ENCODE assay signal across 14 mouse cellular contexts in the genomic region with DNA sequence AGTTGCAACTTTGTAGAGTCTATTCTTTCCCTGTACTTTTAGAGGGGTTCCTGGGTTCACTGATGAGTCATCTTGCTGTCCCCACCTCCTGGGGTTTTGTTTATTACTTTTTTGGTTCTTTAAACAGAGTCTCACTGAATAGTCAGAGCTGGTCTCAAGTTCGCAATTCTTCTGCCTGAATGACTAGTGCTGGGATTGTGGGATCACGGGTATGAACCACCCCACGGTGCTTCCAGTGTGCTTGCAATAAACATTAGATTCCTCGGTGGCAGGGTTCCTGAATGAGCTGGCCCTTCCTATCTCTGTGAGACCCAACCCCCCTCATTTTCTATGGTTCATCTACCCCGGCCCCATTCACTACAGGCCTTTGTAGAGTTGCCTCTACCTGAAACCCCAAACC. TPM values are rescaled to one million over a fixed set of nuclear protein-coding genes. Genes with fewer than 3 reads are reported as not detected.
DNase-seq lines count a peak whose midpoint lies in the region; ATAC-seq and TF ChIP-seq lines count a peak whose summit lies in the region.
"Had no signal": no experiment of that assay in that cellular context is flagged by ENCODE, and none has a peak within 500 bp of the region (broad histone marks: within the 10 kb centered on the region; RNA-seq: fewer than 3 reads in every experiment).

No protein-coding gene starts in this region.

- H3K4me3 ChIP-seq in heart, embryonic 15.5 days = no peak overlapping the region
- no peak overlapping the region for H3K4me3 ChIP-seq in lung, embryonic 16.5 days (ENCODE audit: low read length)
- H3K4me3 ChIP-seq in small intestine, adult 2 months (ENCODE audit: low read depth, low read length) = no peak overlapping the region
- H3K4me3 ChIP-seq in intestine, embryonic 16.5 days (ENCODE audit: low read length) = no peak overlapping the region

- peaks cover 28% of the 10 kb centered on the region for H3K36me3 ChIP-seq in heart, embryonic 15.5 days
- peaks cover 18% of the 10 kb centered on the region for H3K36me3 ChIP-seq in lung, embryonic 16.5 days (ENCODE audit: control insufficient read depth, insufficient read depth, low read length)
- peaks cover 10% of the 10 kb centered on the region for H3K36me3 ChIP-seq in small intestine, adult 2 months (ENCODE audit: control insufficient read depth, insufficient read depth, low read length)
- H3K36me3 ChIP-seq in intestine, embryonic 16.5 days (ENCODE audit: control insufficient read depth, insufficient read depth, low read length) = peaks cover 11% of the 10 kb centered on the region; the same call in 1 of the 2 replicates

- H3K4me1 ChIP-seq in heart, embryonic 15.5 days (replicated peaks) = peaks cover 13% of the 10 kb centered on the region
- H3K4me1 ChIP-seq in lung, embryonic 16.5 days (replicated peaks; ENCODE audit: control insufficient read depth, insufficient read depth, low read length) = peaks cover 9% of the 10 kb centered on the region
- peaks cover 9% of the 10 kb centered on the region for H3K4me1 ChIP-seq in small intestine, adult 2 months (ENCODE audit: control insufficient read depth, insufficient read depth, insufficient read length, low read length)
- H3K4me1 ChIP-seq in intestine, embryonic 16.5 days (ENCODE audit: control insufficient read depth, insufficient read depth, low read length) = no peaks in the 10 kb centered on the region

- intact Hi-C loops in heart, postnatal 14 days (cut with DNase I) = loop anchor here (10.0 kb wide), 1 partner anchor 77 kb away; no protein-coding TSS in a partner anchor

- peak overlapping the region; percentile 63 for H3K27ac ChIP-seq in heart, embryonic 15.5 days
- H3K27ac ChIP-seq in lung, embryonic 16.5 days (ENCODE audit: low read length) = peak overlapping the region; percentile 74; the same call in 1 of the 2 replicates
- H3K27ac ChIP-seq in small intestine, adult 2 months (ENCODE audit: insufficient read depth, low read depth, low read length) = peak overlapping the region; percentile 34; the same call in 1 of the 2 replicates
- H3K27ac ChIP-seq in intestine, embryonic 16.5 days (ENCODE audit: low read length) = no peak overlapping the region
- H3K27ac ChIP-seq: midbrain, embryonic 10.5 days had no signal

- ATAC-seq in cerebellum, adult (ENCODE audit: insufficient number of reproducible peaks, low FRiP score, low TSS enrichment) = no peak
- ATAC-seq in heart, embryonic 15.5 days (replicated peaks; ENCODE audit: insufficient number of reproducible peaks, insufficient read depth, low FRiP score, low read depth) = no peak
- no peak for ATAC-seq in lung, embryonic 16.5 days (ENCODE audit: low read depth)
- no peak for ATAC-seq in intestine, embryonic 16.5 days

- peak; percentile 39 for DNase-seq in cerebellum, adult 9-11 months
- no peak for DNase-seq in heart, postnatal 14 days
- DNase-seq in lung, adult 18-20 months = no peak
- DNase-seq: right cerebral cortex, postnatal 14 days; thymus, postnatal 14 days had no signal

- 21% methylated on average over 5 of the region's 5 CpGs for WGBS in heart, embryonic 15.5 days
- whole genome bisulfite sequencing in lung, embryonic 16.5 days = 24% methylated on average over 5 of the region's 5 CpGs
- 59% methylated on average over 5 of the region's 5 CpGs for WGBS in small intestine, adult 2 months
- 24% methylated on average over 5 of the region's 5 CpGs for WGBS in intestine, embryonic 16.5 days

- H3K27me3 ChIP-seq in heart, embryonic 15.5 days = no peaks in the 10 kb centered on the region
- no peaks in the 10 kb centered on the region for H3K27me3 ChIP-seq in lung, embryonic 16.5 days (ENCODE audit: control insufficient read depth, insufficient read depth, low read depth, low read length)
- no peaks in the 10 kb centered on the region for H3K27me3 ChIP-seq in small intestine, adult 2 months (ENCODE audit: control insufficient read depth, insufficient read depth, low read length)
- H3K27me3 ChIP-seq in intestine, embryonic 16.5 days (replicated peaks; ENCODE audit: control insufficient read depth, insufficient read depth, low read length) = 0 out of 2 replicates have a peak, but pooled peaks cover 2% of the 10 kb centered on the region
- H3K27me3 ChIP-seq: forebrain, embryonic 15.5 days had no signal

- no peaks in the 10 kb centered on the region for H3K9me3 ChIP-seq in heart, embryonic 15.5 days (replicated peaks)
- H3K9me3 ChIP-seq in lung, embryonic 16.5 days (ENCODE audit: control insufficient read depth, low read length) = no peaks in the 10 kb centered on the region
- H3K9me3 ChIP-seq in intestine, embryonic 16.5 days (ENCODE audit: control insufficient read depth, low read length) = no peaks in the 10 kb centered on the region
- H3K9me3 ChIP-seq: forebrain, embryonic 15.5 days; midbrain, embryonic 10.5 days had no signal

- no peak overlapping the region for H3K9ac ChIP-seq in heart, embryonic 15.5 days
- no peak overlapping the region for H3K9ac ChIP-seq in lung, embryonic 16.5 days (ENCODE audit: low read length)
- H3K9ac ChIP-seq in intestine, embryonic 16.5 days (ENCODE audit: low read depth, low read length) = no peak overlapping the region

- no peak for TF ChIP-seq POLR2A in small intestine, adult 2 months (IDR thresholded peaks at IDR 0.05; ENCODE audit: low read depth, low read length)

- H3K4me2 ChIP-seq in heart, embryonic 15.5 days = peak overlapping the region; percentile 64; the same call in 1 of the 2 replicates
- H3K4me2 ChIP-seq in lung, embryonic 16.5 days (ENCODE audit: low read depth, low read length) = no peak overlapping the region
- no peak overlapping the region for H3K4me2 ChIP-seq in intestine, embryonic 16.5 days (ENCODE audit: low read depth, low read length)

- no peak for TF ChIP-seq CTCF in small intestine, adult 2 months (IDR thresholded peaks at IDR 0.05; ENCODE audit: extremely low read depth, insufficient read length, insufficient replicate concordance, low read depth, low read length)

RNA-seq across cellular contexts. Expression of a gene that starts 25.6 kb away (rescaled TPM):
- polyA plus RNA-seq in heart, embryonic 15.5 days (2015; fragmentation: Nextera tagmentation; extraction: Ambion mirVana) = 129 and 149 TPM in 2 replicates
- total RNA-seq in heart, postnatal 14 days (2021) = 100 to 1,000 TPM; 130 to 144 TPM
- 197 and 213 TPM in 2 replicates for polyA plus RNA-seq in lung, embryonic 16.5 days (2015; fragmentation: Nextera tagmentation; extraction: Ambion mirVana)
- 10.0 and 22.1 TPM in 2 replicates for polyA plus RNA-seq in small intestine, adult 2 months (2012; rRNA removed)
- 132 and 141 TPM in 2 replicates for polyA plus RNA-seq in intestine, embryonic 16.5 days (2015; fragmentation: Nextera tagmentation; extraction: Ambion mirVana)

RNA-seq across cellular contexts. Expression of a gene that starts 28.0 kb away (rescaled TPM):
- polyA plus RNA-seq in heart, embryonic 15.5 days (2015; fragmentation: Nextera tagmentation; extraction: Ambion mirVana) = 39.4 and 50.7 TPM in 2 replicates
- 100 to 1,000 TPM; 242 to 246 TPM for total RNA-seq in heart, postnatal 14 days (2021)
- polyA plus RNA-seq in lung, embryonic 16.5 days (2015; fragmentation: Nextera tagmentation; extraction: Ambion mirVana) = 26.0 and 26.9 TPM in 2 replicates
- polyA plus RNA-seq in small intestine, adult 2 months (2012; rRNA removed) = 40.2 and 47.3 TPM in 2 replicates
- polyA plus RNA-seq in intestine, embryonic 16.5 days (2015; fragmentation: Nextera tagmentation; extraction: Ambion mirVana) = 13.1 and 16.7 TPM in 2 replicates

RNA-seq across cellular contexts. Expression of a gene that starts 34.0 kb away (rescaled TPM):
- polyA plus RNA-seq in heart, embryonic 15.5 days (2015; fragmentation: Nextera tagmentation; extraction: Ambion mirVana) = 73.1 and 77.6 TPM in 2 replicates
- 10 to 100 TPM; 45.6 to 49.3 TPM for total RNA-seq in heart, postnatal 14 days (2021)
- 101 and 107 TPM in 2 replicates for polyA plus RNA-seq in lung, embryonic 16.5 days (2015; fragmentation: Nextera tagmentation; extraction: Ambion mirVana)
- 12.6 and 21.4 TPM in 2 replicates for polyA plus RNA-seq in small intestine, adult 2 months (2012; rRNA removed)
- polyA plus RNA-seq in intestine, embryonic 16.5 days (2015; fragmentation: Nextera tagmentation; extraction: Ambion mirVana) = 105 and 107 TPM in 2 replicates

RNA-seq across cellular contexts. Expression of a gene that starts 58.4 kb away (rescaled TPM):
- polyA plus RNA-seq in heart, embryonic 15.5 days (2015; fragmentation: Nextera tagmentation; extraction: Ambion mirVana) = 5.2 and 10.9 TPM in 2 replicates
- total RNA-seq in heart, postnatal 14 days (2021) = under 1 TPM; 0.79 to 0.85 TPM
- polyA plus RNA-seq in lung, embryonic 16.5 days (2015; fragmentation: Nextera tagmentation; extraction: Ambion mirVana) = 3.6 and 4.6 TPM in 2 replicates
- polyA plus RNA-seq in small intestine, adult 2 months (2012; rRNA removed) = 0.55 and 0.77 TPM in 2 replicates
- 3.5 and 4.5 TPM in 2 replicates for polyA plus RNA-seq in intestine, embryonic 16.5 days (2015; fragmentation: Nextera tagmentation; extraction: Ambion mirVana)
- total RNA-seq: hematopoietic stem cell, adult 5-6 weeks; MEL had no signal
